Mouse (Mus musculus) gastrocnemius, adult 2 months (tissue): ENCODE results near the gene Faf1. TPM values are rescaled to one million over a fixed set of nuclear protein-coding genes. Genes with fewer than 3 reads are reported as not detected.
A peak's percentile ranks its signal among the peaks of the same experiment; 100 is the strongest.

Experiments
- DNase-seq: peaks from one replicate; pipeline ENCODE4 v3.0.0; 2022
- H3K27ac ChIP-seq: fragments of 200-600 bp; 2 replicates; pipeline ENCODE4 v1.8.1; 2022; ENCODE audit warnings: mild to moderate bottlenecking
- H3K4me3 ChIP-seq: fragments of 200-600 bp; 2 replicates; pipeline ENCODE4 v1.8.1; 2022; ENCODE audit warnings: mild to moderate bottlenecking, moderate library complexity
- CTCF ChIP-seq: fragments of 200-600 bp; IDR thresholded peaks from 2 replicates; pipeline ENCODE4 v1.8.1; 2022; ENCODE audit warnings: antibody characterized with exemption, mild to moderate bottlenecking, moderate library complexity
- intact Hi-C: fragments of 180-260 bp; cut with DNase I; formaldehyde crosslinking; loops from one replicate; pipeline ENCODE4 v1.15.1; 2025
- total RNA-seq, 2 experiments: library from RNA; stranded (reverse); gene quantifications; 2 replicates each; pipeline ENCODE4 v1.2.3; 2021

Faf1 gene
- total RNA-seq, 2 experiments from 2014 or later = 40.7 to 45.6 TPM

GRCm38 (mm10) chr4:109981871-109982680 lies 305.7 kb downstream of the Faf1 start:
- no peak for TF ChIP-seq CTCF
- no peak for DNase-seq
- Histone ChIP-seq H3K4me3 (peak overlapping the region; percentile 70), H3K27ac (no peak overlapping the region)
- intact Hi-C loops = no loop called here

GRCm38 (mm10) chr4:109982681-109983265 lies 306.4 kb downstream of the Faf1 start:
- DNase-seq = no peak
- Histone ChIP-seq H3K27ac (no peak overlapping the region), H3K4me3 (peak overlapping the region; percentile 70)
- intact Hi-C loops = no loop called here
- TF ChIP-seq CTCF = no peak

GRCm38 (mm10) chr4:109983281-109984001 lies 307.1 kb downstream of the Faf1 start:
- no peak for TF ChIP-seq CTCF
- no peak overlapping the region for H3K27ac ChIP-seq

GRCm38 (mm10) chr4:109984011-109984411 lies 307.6 kb downstream of the Faf1 start:
- no peak for TF ChIP-seq CTCF
- Histone ChIP-seq H3K4me3 (peak overlapping the region; percentile 70), H3K27ac (no peak overlapping the region)
- intact Hi-C loops = no loop called here
- no peak for DNase-seq

More at GRCm38 (mm10) chr4:109983281-109984001, 307.1 kb downstream of the Faf1 start:
- peak overlapping the region; percentile 70 for H3K4me3 ChIP-seq
- intact Hi-C loops = no loop called here
- DNase-seq = no peak

GRCm38 (mm10) chr4:109984496-109985423 lies 308.4 kb downstream of the Faf1 start:
- DNase-seq = no peak
- Histone ChIP-seq H3K4me3 (no peak overlapping the region), H3K27ac (no peak overlapping the region)
- intact Hi-C loops = no loop called here
- no peak for TF ChIP-seq CTCF

- TF ChIP-seq CTCF = no peak
- no peak overlapping the region for H3K27ac ChIP-seq
- intact Hi-C loops = no loop called here
- no peak overlapping the region for H3K4me3 ChIP-seq
- DNase-seq = no peak
These were observed 309.2 kb downstream of the Faf1 start for GRCm38 (mm10) chr4:109985424-109986172.

- Histone ChIP-seq H3K27ac (no peak overlapping the region), H3K4me3 (no peak overlapping the region)
- intact Hi-C loops = no loop called here
- no peak for DNase-seq
- no peak for TF ChIP-seq CTCF
These were observed 309.9 kb downstream of the Faf1 start for GRCm38 (mm10) chr4:109986301-109986700.

- Histone ChIP-seq H3K4me3 (no peak overlapping the region), H3K27ac (no peak overlapping the region)
- no peak for DNase-seq
- intact Hi-C loops = no loop called here
- TF ChIP-seq CTCF = no peak
These were observed 310.5 kb downstream of the Faf1 start for GRCm38 (mm10) chr4:109986748-109987355.

GRCm38 (mm10) chr4:109987560-109988362 lies 311.4 kb downstream of the Faf1 start:
- H3K4me3 ChIP-seq = no peak overlapping the region
- H3K27ac ChIP-seq = no peak overlapping the region
- intact Hi-C loops = no loop called here
- no peak for DNase-seq
- TF ChIP-seq CTCF = no peak

GRCm38 (mm10) chr4:109988411-109988810 lies 312.0 kb downstream of the Faf1 start:
- DNase-seq = no peak
- no peak overlapping the region for H3K27ac ChIP-seq
- no peak for TF ChIP-seq CTCF
- intact Hi-C loops = no loop called here
- no peak overlapping the region for H3K4me3 ChIP-seq
